Mouse (Mus musculus) neural tube, embryonic 11.5 days (tissue): ENCODE results near the gene Maged1. TPM values are rescaled to one million over a fixed set of nuclear protein-coding genes. Genes with fewer than 3 reads are reported as not detected.

Experiments used
- ATAC-seq: fragments of 200-750 bp; cut with Nextera tagmentation; 2 replicates; pipeline ENCODE4 v1.8.0; 2017; ENCODE audit warnings: moderate number of reproducible peaks, mild to moderate bottlenecking, moderate TSS enrichment, moderate library complexity; ENCODE audit not compliant: insufficient read depth, low FRiP score, low TSS enrichment
- DNase-seq: peaks from one replicate; pipeline ENCODE4 v3.0.0-alpha.2; 2015; ENCODE audit warnings: low spot score
- H3K27ac ChIP-seq: fragments of 300-500 bp; sonication (generic); 2 replicates; pipeline ENCODE4 v1.5.1; 2014; ENCODE audit warnings: low read depth, mild to moderate bottlenecking, low read length
- H3K27me3 ChIP-seq: fragments of 300-500 bp; sonication (generic); 2 replicates; pipeline ENCODE4 v1.6.1; 2014; ENCODE audit warnings: mild to moderate bottlenecking, low read length, mixed read lengths; ENCODE audit not compliant: control insufficient read depth, insufficient read depth
- H3K36me3 ChIP-seq: fragments of 300-500 bp; sonication (generic); 2 replicates; pipeline ENCODE4 v1.6.1; 2014; ENCODE audit warnings: mild to moderate bottlenecking, low read length, moderate library complexity, mixed read lengths; ENCODE audit not compliant: control insufficient read depth, insufficient read depth
- H3K4me1 ChIP-seq: fragments of 300-500 bp; sonication (generic); 2 replicates; pipeline ENCODE4 v1.6.1; 2014; ENCODE audit warnings: low read length, mixed read lengths; ENCODE audit not compliant: control insufficient read depth, insufficient read depth
- H3K4me2 ChIP-seq: fragments of 300-500 bp; sonication (generic); 2 replicates; pipeline ENCODE4 v1.6.1; 2014; ENCODE audit warnings: low read depth, mild to moderate bottlenecking, moderate library complexity
- H3K4me3 ChIP-seq: fragments of 300-500 bp; sonication (generic); 2 replicates; pipeline ENCODE4 v1.5.1; 2014; ENCODE audit warnings: low read depth, low read length
- H3K9ac ChIP-seq: fragments of 300-500 bp; sonication (generic); 2 replicates; pipeline ENCODE4 v1.6.1; 2014; ENCODE audit warnings: mild to moderate bottlenecking, low read length
- H3K9me3 ChIP-seq: fragments of 300-500 bp; sonication (generic); 2 replicates; pipeline ENCODE4 v1.6.1; 2016; ENCODE audit warnings: low read length; ENCODE audit not compliant: control insufficient read depth
- WGBS: fragments of 180-500 bp; shearing (Covaris S2); extraction: QIAGEN DNeasy Blood & Tissue Kit; methylation state at CpG from one replicate; pipeline ENCODE4 v1.1.7; 2014; 5-methylcytosine and 5-hydroxymethylcytosine counted together
- polyA plus RNA-seq: library from polyadenylated mRNA; unstranded; fragments of >200 nt; fragmentation: Nextera tagmentation; extraction: Ambion mirVana; gene quantifications from 2 replicates; pipeline ENCODE4 v1.2.1, GENCODE M21; 2014

Gene Maged1
- polyA plus RNA-seq = 936 and 950 TPM in 2 replicates

- Histone ChIP-seq H3K36me3 (peaks cover 5% of the 10 kb centered on the region), H3K27me3 (no peaks in the 10 kb centered on the region), H3K27ac (peak within 1 kb of the TSS; percentile 72), H3K9me3 (no peaks in the 10 kb centered on the region), H3K4me3 (peak within 1 kb of the TSS; percentile 63), H3K4me1 (peaks cover 6% of the 10 kb centered on the region; the same call in 1 of the 2 replicates), H3K4me2 (peak within 1 kb of the TSS; percentile 42), H3K9ac (peak within 1 kb of the TSS; percentile 84)
- DNase-seq = peak; percentile 90
- 11% methylated on average over 29 of the region's 32 CpGs for WGBS
- peak; percentile 79 for ATAC-seq
Observed at GRCm38 (mm10) chrX:94541918-94542355, at the start of gene Maged1. Gene Maged1 (minus strand): TSS chrX:94542143.

- DNase-seq (no peak), ATAC-seq (no peak)
- Histone ChIP-seq H3K36me3 (no peaks in the 10 kb centered on the region), H3K27ac (no peak overlapping the region), H3K27me3 (no peaks in the 10 kb centered on the region), H3K4me2 (no peak overlapping the region), H3K4me1 (no peaks in the 10 kb centered on the region), H3K4me3 (no peak overlapping the region), H3K9ac (no peak overlapping the region), H3K9me3 (no peaks in the 10 kb centered on the region)
- 85% methylated on average over 1 of the region's 1 CpGs for WGBS
Observed at GRCm38 (mm10) chrX:94580251-94580650, 38.3 kb upstream of the Maged1 start.

- Histone ChIP-seq H3K27ac (no peak overlapping the region), H3K27me3 (no peaks in the 10 kb centered on the region), H3K4me1 (no peaks in the 10 kb centered on the region), H3K4me2 (no peak overlapping the region), H3K36me3 (no peaks in the 10 kb centered on the region), H3K9me3 (no peaks in the 10 kb centered on the region), H3K9ac (no peak overlapping the region), H3K4me3 (no peak overlapping the region)
- no peak for DNase-seq
- no peak for ATAC-seq
- 63% methylated on average over 2 of the region's 2 CpGs for WGBS
Observed at GRCm38 (mm10) chrX:94564694-94565093, 22.8 kb upstream of the Maged1 start.

- Histone ChIP-seq H3K27me3 (no peaks in the 10 kb centered on the region), H3K4me3 (no peak overlapping the region), H3K4me2 (no peak overlapping the region), H3K9ac (no peak overlapping the region), H3K27ac (no peak overlapping the region), H3K36me3 (no peaks in the 10 kb centered on the region), H3K4me1 (no peaks in the 10 kb centered on the region), H3K9me3 (no peaks in the 10 kb centered on the region)
- WGBS = 44% methylated on average over 5 of the region's 5 CpGs
- ATAC-seq = no peak
- no peak for DNase-seq
Observed at GRCm38 (mm10) chrX:94562392-94562791, 20.4 kb upstream of the Maged1 start.

GRCm38 (mm10) chrX:94548227-94548626 lies 6.3 kb upstream of the Maged1 start:
- Histone ChIP-seq H3K27ac (no peak overlapping the region), H3K9ac (no peak overlapping the region), H3K4me3 (no peak overlapping the region), H3K27me3 (no peaks in the 10 kb centered on the region), H3K4me1 (peaks cover 4% of the 10 kb centered on the region; the same call in 1 of the 2 replicates), H3K9me3 (no peaks in the 10 kb centered on the region), H3K4me2 (no peak overlapping the region), H3K36me3 (no peaks in the 10 kb centered on the region)
- ATAC-seq (no peak), DNase-seq (no peak)
- 61% methylated on average over 3 of the region's 3 CpGs for WGBS

GRCm38 (mm10) chrX:94545941-94546340 lies 4.0 kb upstream of the Maged1 start:
- H3K4me2 ChIP-seq = no peak overlapping the region
- no peaks in the 10 kb centered on the region for H3K9me3 ChIP-seq
- peaks cover 6% of the 10 kb centered on the region; the same call in 1 of the 2 replicates for H3K4me1 ChIP-seq
- H3K27me3 ChIP-seq = no peaks in the 10 kb centered on the region
- H3K4me3 ChIP-seq = no peak overlapping the region
- no peak overlapping the region for H3K27ac ChIP-seq
- 88% methylated on average over 3 of the region's 3 CpGs for WGBS
- DNase-seq = no peak
- H3K36me3 ChIP-seq = no peaks in the 10 kb centered on the region
- no peak overlapping the region for H3K9ac ChIP-seq
- no peak for ATAC-seq

- no peak for ATAC-seq
- 27% methylated on average over 1 of the region's 1 CpGs for WGBS
Observed at GRCm38 (mm10) chrX:94544923-94545322, 3.0 kb upstream of the Maged1 start.

GRCm38 (mm10) chrX:94542536-94542935 lies 593 bp upstream of the Maged1 start:
- ATAC-seq = no peak
- H3K27me3 ChIP-seq = no peaks in the 10 kb centered on the region
- DNase-seq = no peak

More at GRCm38 (mm10) chrX:94544923-94545322, 3.0 kb upstream of the Maged1 start:
- Histone ChIP-seq H3K4me2 (no peak overlapping the region), H3K36me3 (no peaks in the 10 kb centered on the region), H3K27me3 (no peaks in the 10 kb centered on the region), H3K27ac (no peak overlapping the region), H3K9me3 (no peaks in the 10 kb centered on the region), H3K4me1 (peaks cover 6% of the 10 kb centered on the region; the same call in 1 of the 2 replicates), H3K4me3 (no peak overlapping the region), H3K9ac (no peak overlapping the region)
- DNase-seq = peak; percentile 50

GRCm38 (mm10) chrX:94541206-94541605 lies 737 bp downstream of the Maged1 start:
- no peaks in the 10 kb centered on the region for H3K9me3 ChIP-seq
- H3K27ac ChIP-seq = peak overlapping the region; percentile 72
- peak; percentile 12 for DNase-seq
- H3K27me3 ChIP-seq = no peaks in the 10 kb centered on the region
- ATAC-seq = no peak
- WGBS = 18% methylated on average over 25 of the region's 25 CpGs
- peak overlapping the region; percentile 84 for H3K9ac ChIP-seq
- H3K4me3 ChIP-seq = peak overlapping the region; percentile 63
- H3K4me2 ChIP-seq = peak overlapping the region; percentile 42
- peaks cover 6% of the 10 kb centered on the region; the same call in 1 of the 2 replicates for H3K4me1 ChIP-seq
- peaks cover 9% of the 10 kb centered on the region for H3K36me3 ChIP-seq

More at GRCm38 (mm10) chrX:94542536-94542935, 593 bp upstream of the Maged1 start:
- peaks cover 5% of the 10 kb centered on the region for H3K36me3 ChIP-seq
- H3K4me2 ChIP-seq = peak overlapping the region; percentile 41
- peaks cover 6% of the 10 kb centered on the region; the same call in 1 of the 2 replicates for H3K4me1 ChIP-seq
- 19% methylated on average over 9 of the region's 9 CpGs for WGBS
- H3K9ac ChIP-seq = peak overlapping the region; percentile 61
- peak overlapping the region; percentile 42 for H3K27ac ChIP-seq
- H3K9me3 ChIP-seq = no peaks in the 10 kb centered on the region
- H3K4me3 ChIP-seq = peak overlapping the region; percentile 28
